Mouse (Mus musculus): ENCODE measurements at regions not wholly inside any gene's neighbourhood (a gene's known extent, or its start where the extent isn't known, plus 50 kb on each side); places are given as distances from the start of the nearest gene placed in this dataset.

DNA sequence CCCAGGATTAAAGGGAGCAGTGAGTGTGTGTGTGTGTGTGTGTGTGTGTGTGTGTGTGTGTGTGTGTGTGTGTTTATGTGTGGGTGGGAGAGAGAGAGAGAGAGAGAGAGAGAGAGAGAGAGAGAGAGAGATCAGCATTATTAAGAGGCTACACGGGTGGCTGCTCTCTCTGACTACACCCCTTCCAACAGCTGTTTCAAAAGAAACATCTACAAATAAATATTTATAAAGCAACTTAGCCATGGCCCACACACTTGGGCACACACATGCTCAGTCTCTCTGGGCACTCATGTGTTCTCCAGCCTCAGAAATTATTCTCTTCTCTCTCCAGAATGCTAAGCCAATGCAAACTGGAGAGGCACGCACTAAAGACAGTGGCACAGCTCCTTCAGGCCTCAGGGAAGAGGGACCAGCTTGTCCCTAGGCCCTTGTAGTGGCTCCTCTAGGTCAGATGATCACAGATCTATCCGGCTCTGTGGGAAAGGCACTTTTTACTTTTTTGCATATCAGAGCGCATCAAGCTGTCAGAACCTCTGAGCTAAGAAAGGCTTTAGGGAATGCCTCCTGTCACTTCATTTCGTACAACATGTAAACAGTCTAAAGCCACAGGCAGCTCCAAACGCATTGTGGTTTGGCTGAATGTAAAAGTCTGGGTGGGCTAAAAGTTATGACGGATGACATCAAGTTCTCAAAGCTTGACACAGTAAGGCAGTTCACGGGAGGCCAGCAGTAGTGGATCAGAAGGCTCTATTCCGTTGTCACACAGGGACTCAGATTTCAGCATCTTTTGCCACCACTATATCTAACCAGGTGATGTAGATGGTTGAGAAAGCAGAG, 233.8 kb upstream of the Ncam1 start:
- Histone ChIP-seq H3K4me1 (ENCODE audit: control insufficient read depth in 1 of 2, insufficient read depth in 2 of 2) (peaks cover 0 to 19% of the 10 kb centered on the region in 2 experiments; a peak in 3 of 4 replicates), H3K9me3 (replicated peaks; ENCODE audit: low read length) (no peaks in the 10 kb centered on the region), H3K9ac (ENCODE audit: insufficient read depth, low read depth) (no peak overlapping the region), H3K36me3 (replicated peaks in 1 of 2; ENCODE audit: control insufficient read depth in 1 of 2, insufficient read depth in 1 of 2, low read length in 1 of 2) (no peaks in the 10 kb centered on the region), H3K27me3 (replicated peaks) (no peaks in the 10 kb centered on the region), H3K4me2 (ENCODE audit: insufficient read depth, low read depth, poor library complexity, severe bottlenecking) (no peak overlapping the region), H3K4me3 (replicated peaks in 1 of 3; ENCODE audit: low read depth in 2 of 3, low read length in 2 of 3, poor library complexity in 1 of 3) (no peak overlapping the region), H3K27ac (ENCODE audit: insufficient read depth, low read depth) (no peak overlapping the region), H3K79me2 (replicated peaks; ENCODE audit: control insufficient read depth, extremely low read depth, insufficient read depth, poor library complexity, severe bottlenecking) (no peaks in the 10 kb centered on the region)
- TF ChIP-seq NELFE (IDR thresholded peaks at IDR 0.05; ENCODE audit: low read depth, low read length) (no peak), USF2 (conservative IDR thresholded peaks at IDR 0.05; ENCODE audit: low read depth, low read length) (no peak), EP300 (IDR thresholded peaks at IDR 0.05; ENCODE audit: low read length) (no peak), CHD1 (IDR thresholded peaks at IDR 0.05; ENCODE audit: low read depth, low read length) (no peak), RAD21 (IDR thresholded peaks at IDR 0.05; ENCODE audit: low read depth, low read length) (no peak), JUN (IDR thresholded peaks at IDR 0.05; ENCODE audit: insufficient read depth, low read depth, low read length) (no peak), ZMIZ1 (IDR thresholded peaks at IDR 0.05; ENCODE audit: low read depth, low read length) (no peak), E2F4 (IDR thresholded peaks at IDR 0.05; ENCODE audit: insufficient replicate concordance, low read depth, low read length) (no peak)
- in situ Hi-C loops (cut with MboI; ENCODE audit: low pct_ligation_motif_present, low pct_unique_long_range_greater_than_20kb, low sequenced_read_pairs) (no loop called here), dilution Hi-C loops (cut with MboI; ENCODE audit: extremely low pct_ligation_motif_present, extremely low pct_unique_long_range_greater_than_20kb, low sequenced_read_pairs) (no loop called here)
- DNase-seq (ENCODE audit: extremely low read depth) = no peak

DNA sequence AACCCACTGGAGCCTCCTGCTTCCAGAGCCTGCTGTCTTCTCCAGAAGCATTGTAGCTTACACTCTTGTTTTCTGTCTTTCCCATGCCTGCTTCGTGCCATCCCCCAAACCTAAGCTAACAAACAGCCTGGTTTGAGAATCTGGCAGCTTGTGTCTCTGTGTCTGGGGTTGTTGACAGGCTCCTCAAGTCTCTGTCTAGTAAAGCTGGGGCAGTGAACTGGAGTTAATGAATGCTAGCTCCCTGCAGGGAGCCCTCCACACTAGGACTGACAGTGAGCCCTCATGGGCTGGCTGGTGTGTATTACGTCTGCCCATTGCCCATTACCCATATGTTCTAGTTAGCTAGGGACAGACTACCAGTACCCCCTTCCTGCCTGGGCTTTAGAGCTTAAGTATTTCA, 232.6 kb upstream of the Ncam1 start:
- in situ Hi-C loops (cut with MboI; ENCODE audit: low pct_ligation_motif_present, low pct_unique_long_range_greater_than_20kb, low sequenced_read_pairs) (no loop called here), dilution Hi-C loops (cut with MboI; ENCODE audit: extremely low pct_ligation_motif_present, extremely low pct_unique_long_range_greater_than_20kb, low sequenced_read_pairs) (no loop called here)
- no peak overlapping the region for H3K4me2 ChIP-seq (ENCODE audit: insufficient read depth, low read depth, poor library complexity, severe bottlenecking)
- no peaks in the 10 kb centered on the region for H3K9me3 ChIP-seq (replicated peaks; ENCODE audit: low read length)
- TF ChIP-seq NELFE (IDR thresholded peaks at IDR 0.05; ENCODE audit: low read depth, low read length) (no peak), ZNF384 (IDR thresholded peaks at IDR 0.05; ENCODE audit: low read depth, low read length) (no peak), MXI1 (IDR thresholded peaks at IDR 0.05; ENCODE audit: low read depth, low read length) (no peak), ELF1 (IDR thresholded peaks at IDR 0.05; ENCODE audit: low read depth, low read length) (no peak), SIN3A (IDR thresholded peaks at IDR 0.05; ENCODE audit: low read length) (no peak), MEF2A (IDR thresholded peaks at IDR 0.05; ENCODE audit: borderline replicate concordance, low read depth, low read length) (no peak), IRF4 (IDR thresholded peaks at IDR 0.05; ENCODE audit: low read depth, low read length) (no peak), MAZ (IDR thresholded peaks at IDR 0.05; ENCODE audit: low read depth, low read length) (no peak), USF1 (IDR thresholded peaks at IDR 0.05; ENCODE audit: low read depth, low read length) (no peak), MAX (IDR thresholded peaks at IDR 0.05; ENCODE audit: low read length) (no peak), HCFC1 (IDR thresholded peaks at IDR 0.05; ENCODE audit: low read depth, low read length) (no peak), SMC3 (IDR thresholded peaks at IDR 0.05; ENCODE audit: low read depth, low read length) (no peak), MYC (IDR thresholded peaks at IDR 0.05; ENCODE audit: low read depth, low read length) (no peak), ETS1 (conservative IDR thresholded peaks at IDR 0.05; ENCODE audit: low read depth, low read length) (no peak), BHLHE40 (IDR thresholded peaks at IDR 0.05; ENCODE audit: low read depth, low read length) (no peak), RCOR1 (conservative IDR thresholded peaks at IDR 0.05; ENCODE audit: low read depth, low read length) (no peak), USF2 (conservative IDR thresholded peaks at IDR 0.05; ENCODE audit: low read depth, low read length) (no peak), E2F4 (IDR thresholded peaks at IDR 0.05; ENCODE audit: insufficient replicate concordance, low read depth, low read length) (no peak)
- no peaks in the 10 kb centered on the region for H3K36me3 ChIP-seq (replicated peaks in 1 of 2; ENCODE audit: control insufficient read depth in 1 of 2, insufficient read depth in 1 of 2, low read length in 1 of 2)
- DNase-seq (ENCODE audit: extremely low read depth) = no peak
- H3K4me3 ChIP-seq (replicated peaks in 1 of 3; ENCODE audit: low read depth in 2 of 3, low read length in 2 of 3, poor library complexity in 1 of 3) = no peak overlapping the region
- no peak overlapping the region for H3K27ac ChIP-seq (ENCODE audit: insufficient read depth, low read depth)
- H3K9ac ChIP-seq (ENCODE audit: insufficient read depth, low read depth) = no peak overlapping the region
- no peaks in the 10 kb centered on the region for H3K79me2 ChIP-seq (replicated peaks; ENCODE audit: control insufficient read depth, extremely low read depth, insufficient read depth, poor library complexity, severe bottlenecking)
- peaks cover 0 to 14% of the 10 kb centered on the region in 2 experiments; a peak in 3 of 4 replicates for H3K4me1 ChIP-seq (ENCODE audit: control insufficient read depth in 1 of 2, insufficient read depth in 2 of 2)
- H3K27me3 ChIP-seq (replicated peaks) = no peaks in the 10 kb centered on the region

All from CH12.LX (cell line).